Mouse (Mus musculus): ENCODE results near the gene Cep135. TPM values are rescaled to one million over a fixed set of nuclear protein-coding genes. Genes with fewer than 3 reads are reported as not detected.

The Cep135 gene
- polyA plus RNA-seq, 2 experiments = 4.3 to 4.9 TPM

- H3K27me3 ChIP-seq (ENCODE audit: control insufficient read depth, insufficient read depth, low read length) = no peaks in the 10 kb centered on the region
- WGBS (ENCODE audit: insufficient replicate concordance) = 17% methylated on average over 3 of the region's 3 CpGs
- no peak overlapping the region for H3K4me3 ChIP-seq (ENCODE audit: insufficient read depth in 1 of 2, low read depth in 2 of 2, low read length in 2 of 2)
- H3K9me3 ChIP-seq (ENCODE audit: control insufficient read depth, low read length) = no peaks in the 10 kb centered on the region
- ATAC-seq (ENCODE audit: insufficient read depth) (no peak; the same call in 1 of the 2 replicates), DNase-seq (ENCODE audit: low read depth in 3 of 3, low spot score in 3 of 3) (peak; percentile 51 to 58 (median 52))
- no peaks in the 10 kb centered on the region for H3K4me1 ChIP-seq (replicated peaks; ENCODE audit: control insufficient read depth in 2 of 2, insufficient read depth in 2 of 2, low read length in 1 of 2)
- no peak overlapping the region for H3K27ac ChIP-seq
- H3K9ac ChIP-seq (replicated peaks) = no peak overlapping the region
- peak; percentile 100 for TF ChIP-seq CTCF (IDR thresholded peaks at IDR 0.05; ENCODE audit: low read depth)
- TF ChIP-seq EP300 (IDR thresholded peaks at IDR 0.05; ENCODE audit: low read depth) = no peak
- no peak overlapping the region for H3K4me2 ChIP-seq (ENCODE audit: low read depth)
- H3K36me3 ChIP-seq (replicated peaks; ENCODE audit: control insufficient read depth, insufficient read depth, low read depth) = peaks cover 11% of the 10 kb centered on the region
Measured at GRCm38 (mm10) chr5:76565321-76565720, 23.2 kb upstream of the Cep135 start.

- H3K4me3 ChIP-seq (ENCODE audit: insufficient read depth in 1 of 2, low read depth in 2 of 2, low read length in 2 of 2) = no peak overlapping the region
- H3K4me1 ChIP-seq (replicated peaks; ENCODE audit: control insufficient read depth in 2 of 2, insufficient read depth in 2 of 2, low read length in 1 of 2) = no peaks in the 10 kb centered on the region
- H3K27ac ChIP-seq = no peak overlapping the region
- H3K36me3 ChIP-seq (replicated peaks; ENCODE audit: control insufficient read depth, insufficient read depth, low read depth) = peaks cover 4% of the 10 kb centered on the region
- no peak overlapping the region for H3K9ac ChIP-seq (replicated peaks)
- WGBS (ENCODE audit: insufficient replicate concordance) = 60% methylated on average over 7 of the region's 7 CpGs
- no peak for DNase-seq (ENCODE audit: low read depth in 3 of 3, low spot score in 3 of 3)
- ATAC-seq (ENCODE audit: insufficient read depth) = no peak
- H3K9me3 ChIP-seq (ENCODE audit: control insufficient read depth, low read length) = no peaks in the 10 kb centered on the region
- TF ChIP-seq EP300 (IDR thresholded peaks at IDR 0.05; ENCODE audit: low read depth) = no peak
- peak; percentile 16; the same call in 1 of the 2 replicates for TF ChIP-seq CTCF (IDR thresholded peaks at IDR 0.05; ENCODE audit: low read depth)
- H3K27me3 ChIP-seq (ENCODE audit: control insufficient read depth, insufficient read depth, low read length) = no peaks in the 10 kb centered on the region
- no peak overlapping the region for H3K4me2 ChIP-seq (ENCODE audit: low read depth)
Measured at GRCm38 (mm10) chr5:76574251-76574650, 14.2 kb upstream of the Cep135 start.

GRCm38 (mm10) chr5:76577026-76577425, 11.5 kb upstream of the Cep135 start:
- Histone ChIP-seq H3K4me2 (ENCODE audit: low read depth) (no peak overlapping the region), H3K36me3 (replicated peaks; ENCODE audit: control insufficient read depth, insufficient read depth, low read depth) (no peaks in the 10 kb centered on the region), H3K27ac (no peak overlapping the region), H3K4me1 (replicated peaks; ENCODE audit: control insufficient read depth in 2 of 2, insufficient read depth in 2 of 2, low read length in 1 of 2) (no peaks in the 10 kb centered on the region), H3K4me3 (ENCODE audit: insufficient read depth in 1 of 2, low read depth in 2 of 2, low read length in 2 of 2) (no peak overlapping the region), H3K9ac (replicated peaks) (no peak overlapping the region), H3K9me3 (ENCODE audit: control insufficient read depth, low read length) (no peaks in the 10 kb centered on the region), H3K27me3 (ENCODE audit: control insufficient read depth, insufficient read depth, low read length) (no peaks in the 10 kb centered on the region)
- WGBS (ENCODE audit: insufficient replicate concordance) = 67% methylated on average over 3 of the region's 3 CpGs
- no peak for DNase-seq (ENCODE audit: low read depth in 3 of 3, low spot score in 3 of 3)
- no peak for ATAC-seq (ENCODE audit: insufficient read depth)
- TF ChIP-seq CTCF (IDR thresholded peaks at IDR 0.05; ENCODE audit: low read depth) = no peak
- TF ChIP-seq EP300 (IDR thresholded peaks at IDR 0.05; ENCODE audit: low read depth) = no peak

GRCm38 (mm10) chr5:76585378-76585777, 3.1 kb upstream of the Cep135 start:
- Histone ChIP-seq H3K27ac (no peak overlapping the region), H3K27me3 (ENCODE audit: control insufficient read depth, insufficient read depth, low read length) (no peaks in the 10 kb centered on the region), H3K9ac (replicated peaks) (no peak overlapping the region), H3K9me3 (ENCODE audit: control insufficient read depth, low read length) (no peaks in the 10 kb centered on the region), H3K36me3 (replicated peaks; ENCODE audit: control insufficient read depth, insufficient read depth, low read depth) (no peaks in the 10 kb centered on the region), H3K4me3 (ENCODE audit: insufficient read depth in 1 of 2, low read depth in 2 of 2, low read length in 2 of 2) (no peak overlapping the region), H3K4me1 (replicated peaks; ENCODE audit: control insufficient read depth in 2 of 2, insufficient read depth in 2 of 2, low read length in 1 of 2) (peaks cover 2% of the 10 kb centered on the region in 2 experiments; a peak in 3 of 4 replicates), H3K4me2 (ENCODE audit: low read depth) (no peak overlapping the region)
- no peak for TF ChIP-seq CTCF (IDR thresholded peaks at IDR 0.05; ENCODE audit: low read depth)
- TF ChIP-seq EP300 (IDR thresholded peaks at IDR 0.05; ENCODE audit: low read depth) = no peak
- WGBS (ENCODE audit: insufficient replicate concordance) = 56% methylated on average over 2 of the region's 2 CpGs
- DNase-seq (ENCODE audit: low read depth in 3 of 3, low spot score in 3 of 3) (no peak), ATAC-seq (ENCODE audit: insufficient read depth) (no peak)

- Histone ChIP-seq H3K36me3 (replicated peaks; ENCODE audit: control insufficient read depth, insufficient read depth, low read depth) (peaks cover 17% of the 10 kb centered on the region), H3K4me2 (ENCODE audit: low read depth) (peak overlapping the region; percentile 81), H3K4me3 (ENCODE audit: insufficient read depth in 1 of 2, low read depth in 2 of 2, low read length in 2 of 2) (peak overlapping the region; percentile 62 to 90), H3K9ac (replicated peaks) (peak overlapping the region; percentile 56), H3K4me1 (replicated peaks; ENCODE audit: control insufficient read depth in 2 of 2, insufficient read depth in 2 of 2, low read length in 1 of 2) (peaks cover 2% of the 10 kb centered on the region in 2 experiments; a peak in 3 of 4 replicates), H3K27ac (no peak overlapping the region), H3K9me3 (ENCODE audit: control insufficient read depth, low read length) (no peaks in the 10 kb centered on the region), H3K27me3 (ENCODE audit: control insufficient read depth, insufficient read depth, low read length) (no peaks in the 10 kb centered on the region)
- TF ChIP-seq EP300 (IDR thresholded peaks at IDR 0.05; ENCODE audit: low read depth) (no peak), CTCF (IDR thresholded peaks at IDR 0.05; ENCODE audit: low read depth) (no peak)
- WGBS (ENCODE audit: insufficient replicate concordance) = 12% methylated on average over 7 of the region's 7 CpGs
- DNase-seq (ENCODE audit: low read depth in 3 of 3, low spot score in 3 of 3) (no peak), ATAC-seq (ENCODE audit: insufficient read depth) (no peak)
Measured at GRCm38 (mm10) chr5:76589311-76589710, 813 bp downstream of the Cep135 start.
